Mouse (Mus musculus): ENCODE measurements around the gene Lrp11. TPM values are rescaled to one million over a fixed set of nuclear protein-coding genes. Genes with fewer than 3 reads are reported as not detected.
A peak's percentile ranks its signal among the peaks of the same experiment; 100 is the strongest.

Lrp11 gene
- polyA plus RNA-seq, 2 experiments: 0.24 to 0.27 TPM

DNA sequence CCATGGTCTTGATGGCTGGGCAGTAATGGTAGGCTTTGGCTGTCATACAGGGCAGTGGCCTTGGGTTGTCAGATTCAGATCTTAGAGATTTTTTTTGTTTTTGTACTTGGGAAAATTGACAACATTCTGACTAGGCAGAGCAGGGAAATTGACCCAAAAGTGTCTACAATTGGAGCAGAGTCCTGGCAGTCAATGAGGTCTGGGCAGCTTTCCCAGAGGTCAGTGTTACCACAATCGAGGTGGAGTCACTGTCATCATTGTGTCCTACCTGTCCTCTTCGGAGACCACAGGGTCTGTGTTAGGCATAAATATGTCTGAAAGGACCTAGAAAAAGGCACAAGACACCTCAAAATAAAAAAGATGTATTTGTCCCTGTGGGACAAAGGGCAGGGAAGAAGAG, 2.8 kb upstream of the Lrp11 start:
- Histone ChIP-seq H3K4me2 (ENCODE audit: low read depth) (no peak overlapping the region), H3K36me3 (replicated peaks; ENCODE audit: control insufficient read depth, insufficient read depth, low read depth) (no peaks in the 10 kb centered on the region), H3K27me3 (ENCODE audit: control insufficient read depth, insufficient read depth, low read length) (peaks cover 19% of the 10 kb centered on the region), H3K4me1 (replicated peaks; ENCODE audit: control insufficient read depth in 2 of 2, insufficient read depth in 2 of 2, low read length in 1 of 2) (peaks cover 0 to 2% of the 10 kb centered on the region in 2 experiments; a peak in 2 of 4 replicates), H3K4me3 (ENCODE audit: insufficient read depth in 1 of 2, low read depth in 2 of 2, low read length in 2 of 2) (no peak overlapping the region), H3K27ac (no peak overlapping the region), H3K9ac (replicated peaks) (no peak overlapping the region), H3K9me3 (ENCODE audit: control insufficient read depth, low read length) (no peaks in the 10 kb centered on the region)
- no peak for DNase-seq (ENCODE audit: low read depth in 3 of 3, low spot score in 3 of 3)
- no peak for TF ChIP-seq CTCF (IDR thresholded peaks at IDR 0.05; ENCODE audit: low read depth)
- TF ChIP-seq EP300 (IDR thresholded peaks at IDR 0.05; ENCODE audit: low read depth): no peak
- no peak for ATAC-seq (ENCODE audit: insufficient read depth)
- 30% methylated on average over 2 of the region's 2 CpGs for WGBS (ENCODE audit: insufficient replicate concordance)

DNA sequence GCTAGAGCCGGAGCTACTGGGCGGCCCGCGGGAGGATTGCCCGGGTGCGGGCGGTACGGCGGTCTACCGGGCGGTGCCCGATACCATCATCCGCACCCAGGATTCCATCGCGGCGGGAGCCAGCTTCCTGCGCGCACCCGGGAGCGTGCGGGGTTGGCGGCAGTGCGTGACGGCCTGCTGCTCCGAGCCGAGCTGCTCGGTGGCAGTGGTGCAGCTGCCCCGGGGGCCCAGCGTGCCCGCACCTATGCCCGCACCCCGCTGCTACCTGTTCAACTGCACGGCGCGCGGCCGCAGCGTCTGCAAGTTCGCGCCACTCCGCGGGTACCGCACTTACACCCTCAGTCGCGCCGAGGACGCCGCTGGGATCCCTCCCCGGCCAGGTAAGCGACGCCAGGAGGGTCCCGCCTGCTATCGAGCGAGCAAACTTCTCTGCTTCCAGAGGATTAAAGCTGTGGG, 662 bp downstream of the Lrp11 start:
- ATAC-seq (ENCODE audit: insufficient read depth): no peak

DNA sequence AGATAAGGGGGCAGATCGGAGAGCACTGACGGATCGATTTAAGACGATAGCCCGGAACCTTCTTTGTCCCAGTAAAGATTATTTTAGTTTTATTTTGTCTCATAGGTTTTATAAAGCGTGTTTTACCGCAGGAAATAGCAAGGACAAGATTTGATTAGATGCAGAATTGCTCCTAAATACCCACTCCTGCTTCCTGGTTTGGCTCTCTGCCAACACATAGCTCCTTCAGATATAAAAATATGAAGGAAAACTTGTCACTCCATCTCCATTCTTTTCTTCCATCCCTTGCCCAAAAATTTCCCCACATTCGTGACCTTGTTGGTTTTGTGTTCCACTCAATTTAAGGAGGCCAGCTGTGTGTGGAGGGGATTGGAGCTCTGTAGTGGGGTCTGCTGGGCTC, 1.2 kb downstream of the Lrp11 start:
- ATAC-seq (ENCODE audit: insufficient read depth) (no peak), DNase-seq (ENCODE audit: low read depth in 3 of 3, low spot score in 3 of 3) (no peak)
- TF ChIP-seq CTCF (IDR thresholded peaks at IDR 0.05; ENCODE audit: low read depth): no peak
- TF ChIP-seq EP300 (IDR thresholded peaks at IDR 0.05; ENCODE audit: low read depth): no peak
- no peaks in the 10 kb centered on the region for H3K9me3 ChIP-seq (ENCODE audit: control insufficient read depth, low read length)
- peaks cover 0 to 2% of the 10 kb centered on the region in 2 experiments; a peak in 2 of 4 replicates for H3K4me1 ChIP-seq (replicated peaks; ENCODE audit: control insufficient read depth in 2 of 2, insufficient read depth in 2 of 2, low read length in 1 of 2)
- H3K27me3 ChIP-seq (ENCODE audit: control insufficient read depth, insufficient read depth, low read length): peaks cover 19% of the 10 kb centered on the region
- H3K9ac ChIP-seq (replicated peaks): no peak overlapping the region
- H3K4me2 ChIP-seq (ENCODE audit: low read depth): peak overlapping the region; percentile 74
- 3% methylated on average over 8 of the region's 8 CpGs for WGBS (ENCODE audit: insufficient replicate concordance)
- no peaks in the 10 kb centered on the region for H3K36me3 ChIP-seq (replicated peaks; ENCODE audit: control insufficient read depth, insufficient read depth, low read depth)
- no peak overlapping the region for H3K27ac ChIP-seq
- peak overlapping the region in 1 of 2 experiments; percentile 53; a peak in 2 of 4 replicates for H3K4me3 ChIP-seq (ENCODE audit: insufficient read depth in 1 of 2, low read depth in 2 of 2, low read length in 2 of 2)

More for the DNA sequence above, 662 bp downstream of the Lrp11 start:
- Histone ChIP-seq H3K27ac (no peak overlapping the region), H3K9me3 (ENCODE audit: control insufficient read depth, low read length) (no peaks in the 10 kb centered on the region), H3K9ac (replicated peaks) (no peak overlapping the region), H3K27me3 (ENCODE audit: control insufficient read depth, insufficient read depth, low read length) (peaks cover 19% of the 10 kb centered on the region), H3K36me3 (replicated peaks; ENCODE audit: control insufficient read depth, insufficient read depth, low read depth) (no peaks in the 10 kb centered on the region), H3K4me3 (ENCODE audit: insufficient read depth in 1 of 2, low read depth in 2 of 2, low read length in 2 of 2) (peak overlapping the region; percentile 42 to 53), H3K4me2 (ENCODE audit: low read depth) (peak overlapping the region; percentile 74), H3K4me1 (replicated peaks; ENCODE audit: control insufficient read depth in 2 of 2, insufficient read depth in 2 of 2, low read length in 1 of 2) (peaks cover 0 to 2% of the 10 kb centered on the region in 2 experiments; a peak in 2 of 4 replicates)
- no peak for TF ChIP-seq EP300 (IDR thresholded peaks at IDR 0.05; ENCODE audit: low read depth)
- no peak for TF ChIP-seq CTCF (IDR thresholded peaks at IDR 0.05; ENCODE audit: low read depth)
- no peak for DNase-seq (ENCODE audit: low read depth in 3 of 3, low spot score in 3 of 3)
- WGBS (ENCODE audit: insufficient replicate concordance): under 1% methylated on average over 51 of the region's 54 CpGs

DNA sequence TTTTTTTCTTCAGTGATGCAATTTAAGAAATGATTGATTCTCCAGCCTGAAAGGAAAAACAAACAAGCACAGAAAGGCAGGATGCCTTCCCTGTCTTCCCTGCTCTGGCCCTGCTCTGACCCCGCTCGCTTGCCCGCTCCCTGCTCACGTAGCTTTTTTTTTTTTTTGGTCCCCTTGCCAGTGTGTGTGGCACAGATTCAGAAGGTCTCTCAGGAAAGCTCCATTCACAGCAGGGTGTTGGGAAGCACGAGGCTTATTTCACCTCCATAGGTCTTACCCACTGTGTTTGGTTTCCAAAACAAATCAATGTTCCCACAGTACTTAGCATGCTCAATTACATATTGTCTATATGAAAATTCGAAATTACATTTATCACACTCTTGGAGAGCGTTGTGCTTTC, 5.2 kb downstream of the Lrp11 start:
- no peak overlapping the region for H3K27ac ChIP-seq
- no peak overlapping the region for H3K4me2 ChIP-seq (ENCODE audit: low read depth)
- H3K27me3 ChIP-seq (ENCODE audit: control insufficient read depth, insufficient read depth, low read length): peaks cover 19% of the 10 kb centered on the region
- H3K4me3 ChIP-seq (ENCODE audit: insufficient read depth in 1 of 2, low read depth in 2 of 2, low read length in 2 of 2): no peak overlapping the region
- H3K9ac ChIP-seq (replicated peaks): no peak overlapping the region
- WGBS (ENCODE audit: insufficient replicate concordance): 58% methylated on average over 7 of the region's 7 CpGs
- ATAC-seq (ENCODE audit: insufficient read depth) (no peak), DNase-seq (ENCODE audit: low read depth in 3 of 3, low spot score in 3 of 3) (no peak)
- H3K36me3 ChIP-seq (replicated peaks; ENCODE audit: control insufficient read depth, insufficient read depth, low read depth): no peaks in the 10 kb centered on the region
- H3K4me1 ChIP-seq (replicated peaks; ENCODE audit: control insufficient read depth in 2 of 2, insufficient read depth in 2 of 2, low read length in 1 of 2): no peaks in the 10 kb centered on the region; a peak in 1 of 4 replicates
- TF ChIP-seq EP300 (IDR thresholded peaks at IDR 0.05; ENCODE audit: low read depth) (no peak), CTCF (IDR thresholded peaks at IDR 0.05; ENCODE audit: low read depth) (no peak)
- no peaks in the 10 kb centered on the region for H3K9me3 ChIP-seq (ENCODE audit: control insufficient read depth, low read length)

DNA sequence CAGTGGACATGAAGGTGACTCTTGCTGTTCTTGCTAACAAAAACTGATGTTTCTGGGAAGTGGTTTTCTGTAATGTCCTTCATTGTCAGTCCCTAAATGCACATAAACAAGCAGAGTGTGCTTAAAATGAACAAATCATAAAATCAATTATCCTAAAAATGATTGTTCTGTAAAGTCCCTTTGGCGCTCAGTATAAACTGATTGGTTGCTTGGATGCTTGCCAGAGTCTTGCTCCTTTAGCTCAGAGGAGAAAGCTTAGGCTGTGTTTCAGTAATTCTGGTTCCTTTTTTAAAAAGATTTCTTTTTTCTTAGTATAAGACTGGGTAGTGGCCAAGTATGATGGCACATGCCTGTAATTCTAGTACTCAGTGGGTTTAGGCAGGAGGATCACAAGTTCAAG, 6.7 kb downstream of the Lrp11 start:
- Histone ChIP-seq H3K4me3 (ENCODE audit: insufficient read depth in 1 of 2, low read depth in 2 of 2, low read length in 2 of 2) (no peak overlapping the region), H3K9ac (replicated peaks) (no peak overlapping the region), H3K27me3 (ENCODE audit: control insufficient read depth, insufficient read depth, low read length) (peaks cover 6% of the 10 kb centered on the region), H3K27ac (no peak overlapping the region), H3K36me3 (replicated peaks; ENCODE audit: control insufficient read depth, insufficient read depth, low read depth) (no peaks in the 10 kb centered on the region), H3K4me1 (replicated peaks; ENCODE audit: control insufficient read depth in 2 of 2, insufficient read depth in 2 of 2, low read length in 1 of 2) (no peaks in the 10 kb centered on the region), H3K9me3 (ENCODE audit: control insufficient read depth, low read length) (no peaks in the 10 kb centered on the region), H3K4me2 (ENCODE audit: low read depth) (no peak overlapping the region)
- WGBS (ENCODE audit: insufficient replicate concordance): 62% methylated on average over 1 of the region's 1 CpGs
- no peak for TF ChIP-seq CTCF (IDR thresholded peaks at IDR 0.05; ENCODE audit: low read depth)
- TF ChIP-seq EP300 (IDR thresholded peaks at IDR 0.05; ENCODE audit: low read depth): no peak
- DNase-seq (ENCODE audit: low read depth in 3 of 3, low spot score in 3 of 3): no peak
- ATAC-seq (ENCODE audit: insufficient read depth): no peak

Measured in liver, embryonic 14.5 days (tissue).